Mouse (Mus musculus) liver, postnatal 0 days (tissue): Measurements from ENCODE around the gene Trappc3. TPM values are rescaled to one million over a fixed set of nuclear protein-coding genes. Genes with fewer than 3 reads are reported as not detected.

Experiments
- ATAC-seq: fragments of 200-750 bp; cut with Nextera tagmentation; 2 replicates; pipeline ENCODE4 v1.8.0; 2017; ENCODE audit warnings: mild to moderate bottlenecking, moderate library complexity
- DNase-seq: peaks from one replicate; pipeline ENCODE4 v3.0.0-alpha.2; 2016
- H3K27ac ChIP-seq: fragments of 300-500 bp; sonication (generic); 2 replicates; pipeline ENCODE4 v1.5.1; 2014; ENCODE audit warnings: antibody characterized with exemption, moderate library complexity, mild to moderate bottlenecking, low read depth
- H3K27me3 ChIP-seq: fragments of 300-500 bp; sonication (generic); 2 replicates; pipeline ENCODE4 v1.6.1; 2014; ENCODE audit warnings: low read length, control low read depth, mixed read lengths; ENCODE audit not compliant: insufficient read depth
- H3K36me3 ChIP-seq: fragments of 300-500 bp; sonication (generic); replicated peaks from 2 replicates; pipeline ENCODE4 v1.6.1; 2014; ENCODE audit warnings: mild to moderate bottlenecking, control low read depth, low read length, moderate library complexity, mixed read lengths; ENCODE audit not compliant: insufficient read depth
- H3K4me1 ChIP-seq: fragments of 300-500 bp; sonication (generic); 2 replicates; pipeline ENCODE4 v1.6.1; 2014; ENCODE audit warnings: antibody characterized with exemption, mild to moderate bottlenecking, control low read depth; ENCODE audit not compliant: insufficient read depth
- H3K4me2 ChIP-seq: fragments of 300-500 bp; sonication (generic); 2 replicates; pipeline ENCODE4 v1.6.1; 2014; ENCODE audit warnings: low read depth, mild to moderate bottlenecking, low read length, moderate library complexity, mixed read lengths
- H3K4me3 ChIP-seq: fragments of 300-500 bp; sonication (generic); 2 replicates; pipeline ENCODE4 v1.5.1; 2014; ENCODE audit warnings: low read depth, low read length
- H3K9ac ChIP-seq: fragments of 300-500 bp; sonication (generic); replicated peaks from 2 replicates; pipeline ENCODE4 v1.6.1; 2014; ENCODE audit warnings: mild to moderate bottlenecking, moderate library complexity
- H3K9me3 ChIP-seq: fragments of 300-500 bp; sonication (generic); 2 replicates; pipeline ENCODE4 v1.6.1; 2016; ENCODE audit warnings: mild to moderate bottlenecking, control low read depth, low read length, mixed read lengths
- CTCF ChIP-seq: sonication (generic); IDR thresholded peaks from 2 replicates; pipeline ENCODE4 v1.5.1; 2016; ENCODE audit warnings: antibody characterized with exemption, low read depth
- EP300 ChIP-seq: IDR thresholded peaks from 2 replicates; pipeline ENCODE4 v1.6.1; 2016; ENCODE audit warnings: antibody characterized with exemption, low read depth, mild to moderate bottlenecking
- WGBS: fragments of 180-500 bp; shearing (Covaris S2); extraction: QIAGEN DNeasy Blood & Tissue Kit; methylation state at CpG from one replicate; pipeline ENCODE4 v1.1.7; 2014; ENCODE audit not compliant: insufficient replicate concordance; 5-methylcytosine and 5-hydroxymethylcytosine counted together
- polyA plus RNA-seq: library from polyadenylated mRNA; unstranded; fragments of >200 nt; fragmentation: Nextera tagmentation; extraction: Ambion mirVana; gene quantifications from 2 replicates; pipeline ENCODE4 v1.2.1, GENCODE M21; 2015

Gene Trappc3
- polyA plus RNA-seq, 1 experiment from 2014 or later = 39.2 TPM

DNA sequence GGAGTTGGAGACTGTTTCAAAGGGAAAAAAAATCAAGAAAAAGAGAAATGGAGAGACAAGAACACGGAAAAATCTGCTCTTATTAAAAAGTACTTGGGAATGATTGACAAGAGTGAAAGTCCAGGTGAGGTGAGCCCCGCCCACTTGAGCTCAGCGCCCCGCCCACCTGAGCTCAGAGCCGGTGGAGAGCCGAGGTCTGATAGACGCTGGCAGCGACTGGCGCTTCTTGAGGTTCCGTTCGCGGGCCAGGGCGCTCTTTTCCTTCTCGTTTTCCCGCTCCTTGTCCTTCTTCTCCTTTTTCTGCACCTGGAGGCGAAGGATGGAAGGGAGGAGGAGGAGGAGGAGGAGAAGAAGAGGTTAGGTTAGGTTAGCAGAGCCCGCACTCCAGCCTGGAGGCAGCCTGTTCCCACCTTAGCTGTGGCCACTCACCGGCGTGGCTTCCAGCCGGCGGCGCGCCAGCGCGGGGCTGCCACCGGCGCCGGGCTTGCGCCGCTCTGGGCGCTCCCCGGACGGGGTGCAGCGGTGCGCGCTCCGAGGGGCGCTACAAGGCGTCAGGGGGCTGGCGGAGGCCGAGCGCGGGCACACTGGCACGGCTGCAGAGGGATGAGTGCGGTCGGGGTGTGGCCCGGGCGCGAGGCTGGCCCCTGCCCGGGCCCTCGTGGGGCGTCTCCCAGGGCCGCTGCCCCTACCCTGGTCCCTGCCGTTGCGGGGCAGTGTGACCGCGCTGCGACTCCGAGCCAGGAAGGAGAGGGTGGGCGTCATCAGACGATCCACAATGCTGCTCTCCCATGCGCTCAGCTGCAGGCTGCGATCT lies 25.5 kb upstream of the Trappc3 start:
- H3K4me1 ChIP-seq = no peaks in the 10 kb centered on the region
- WGBS = 80% methylated on average over 62 of the region's 63 CpGs
- peaks cover 55% of the 10 kb centered on the region for H3K36me3 ChIP-seq

DNA sequence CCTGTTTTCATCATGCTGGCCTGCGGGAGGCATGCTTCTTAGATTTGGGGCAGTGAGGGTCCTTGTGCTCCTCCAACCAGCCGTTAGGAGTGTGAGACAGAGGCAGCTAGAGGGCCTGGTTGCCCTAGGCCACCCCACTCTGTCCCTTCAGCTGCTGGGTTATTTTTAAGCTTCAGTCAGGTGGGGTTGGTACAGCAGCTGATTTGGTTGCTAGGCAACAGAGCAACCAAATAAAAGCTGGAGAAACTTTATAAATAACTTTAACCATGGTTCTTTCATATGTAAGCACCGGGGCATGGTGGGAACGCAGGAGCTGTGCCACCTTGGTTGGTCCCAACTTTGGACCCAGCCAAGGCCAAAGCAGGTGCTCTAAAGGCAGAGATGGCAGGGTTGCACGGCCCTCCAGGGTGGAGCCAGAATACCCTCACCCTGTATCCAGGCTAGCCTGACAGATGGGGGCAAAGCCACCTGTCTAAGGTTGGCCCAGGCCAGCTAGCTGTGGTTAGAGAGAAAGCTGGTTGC lies 24.3 kb upstream of the Trappc3 start:
- no peak for DNase-seq
- H3K9me3 ChIP-seq = no peaks in the 10 kb centered on the region
- 68% methylated on average over 5 of the region's 5 CpGs for WGBS
- ATAC-seq = no peak
- H3K9ac ChIP-seq = no peak overlapping the region
- peaks cover 50% of the 10 kb centered on the region for H3K36me3 ChIP-seq
- H3K4me1 ChIP-seq = no peaks in the 10 kb centered on the region
- no peaks in the 10 kb centered on the region for H3K27me3 ChIP-seq
- no peak overlapping the region for H3K4me3 ChIP-seq
- no peak overlapping the region for H3K27ac ChIP-seq
- TF ChIP-seq EP300 (no peak), CTCF (no peak)
- no peak overlapping the region for H3K4me2 ChIP-seq

More for the DNA sequence above, 25.5 kb upstream of the Trappc3 start:
- H3K9me3 ChIP-seq = no peaks in the 10 kb centered on the region
- H3K27ac ChIP-seq = no peak overlapping the region
- TF ChIP-seq CTCF = no peak
- TF ChIP-seq EP300 = no peak
- H3K4me2 ChIP-seq = no peak overlapping the region
- H3K27me3 ChIP-seq = no peaks in the 10 kb centered on the region
- ATAC-seq = no peak
- no peak overlapping the region for H3K9ac ChIP-seq
- H3K4me3 ChIP-seq = no peak overlapping the region
- DNase-seq = peak; percentile 50

DNA sequence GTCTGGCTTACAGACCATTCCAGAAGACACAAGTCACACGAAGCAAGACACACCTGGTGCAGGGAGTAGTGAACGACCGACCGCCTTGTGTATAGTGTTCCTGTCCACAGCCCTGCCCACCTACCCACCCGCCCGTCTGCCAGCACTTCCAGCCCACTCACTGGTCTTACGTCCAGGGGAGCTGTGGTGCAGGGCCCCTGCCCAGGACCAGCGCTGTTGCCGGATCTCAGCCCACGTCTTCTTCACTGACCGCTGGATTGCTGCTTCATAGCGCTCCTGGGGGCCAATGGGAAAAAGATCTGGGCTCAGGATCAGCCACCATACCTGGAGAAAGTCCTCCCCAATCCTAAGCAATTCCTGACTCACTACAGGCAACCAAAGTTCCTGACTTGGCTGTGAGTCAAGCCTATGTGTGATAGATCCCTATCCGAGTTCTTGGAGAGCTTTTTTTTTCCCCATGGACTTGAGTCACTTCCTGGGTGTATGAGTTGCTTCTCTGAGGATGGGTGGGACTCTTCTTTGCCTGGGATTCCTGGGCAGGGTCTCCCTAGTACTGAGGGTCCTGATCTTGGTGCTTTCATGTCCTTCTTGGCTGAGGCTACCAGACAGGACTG lies 22.2 kb upstream of the Trappc3 start:
- Histone ChIP-seq H3K36me3 (peaks cover 29% of the 10 kb centered on the region), H3K27ac (no peak overlapping the region), H3K4me3 (no peak overlapping the region), H3K9me3 (no peaks in the 10 kb centered on the region), H3K27me3 (no peaks in the 10 kb centered on the region), H3K4me2 (no peak overlapping the region), H3K4me1 (no peaks in the 10 kb centered on the region), H3K9ac (no peak overlapping the region)
- WGBS = 87% methylated on average over 13 of the region's 13 CpGs
- TF ChIP-seq CTCF (no peak), EP300 (no peak)
- DNase-seq (no peak), ATAC-seq (no peak)

DNA sequence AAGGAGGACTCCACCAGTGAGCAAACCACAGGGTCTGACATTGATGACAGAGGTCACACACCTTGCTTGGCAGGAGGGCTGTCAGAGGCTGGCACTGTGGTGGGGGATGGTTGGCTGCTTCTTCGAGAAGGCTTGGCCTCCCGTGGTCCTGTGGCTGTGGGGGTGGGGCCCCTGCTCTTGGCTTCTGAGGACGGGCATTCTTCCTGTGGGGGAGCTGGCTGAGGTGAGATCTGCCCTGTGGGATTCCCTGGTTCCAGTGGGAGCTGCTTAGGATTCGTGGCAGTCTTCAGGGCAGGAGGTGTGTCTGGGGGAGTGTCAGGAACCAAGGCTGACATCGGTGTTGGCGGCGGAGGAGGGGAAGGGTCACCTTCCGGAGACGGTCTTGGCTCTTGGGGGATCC lies 20.2 kb upstream of the Trappc3 start:
- H3K27me3 ChIP-seq = no peaks in the 10 kb centered on the region
- H3K27ac ChIP-seq = no peak overlapping the region
- no peak for DNase-seq
- TF ChIP-seq CTCF = no peak
- TF ChIP-seq EP300 = no peak
- ATAC-seq = no peak
- H3K9ac ChIP-seq = no peak overlapping the region
- H3K4me1 ChIP-seq = no peaks in the 10 kb centered on the region
- WGBS = 58% methylated on average over 9 of the region's 9 CpGs
- peaks cover 25% of the 10 kb centered on the region for H3K36me3 ChIP-seq
- H3K4me2 ChIP-seq = no peak overlapping the region
- H3K9me3 ChIP-seq = no peaks in the 10 kb centered on the region
- no peak overlapping the region for H3K4me3 ChIP-seq

DNA sequence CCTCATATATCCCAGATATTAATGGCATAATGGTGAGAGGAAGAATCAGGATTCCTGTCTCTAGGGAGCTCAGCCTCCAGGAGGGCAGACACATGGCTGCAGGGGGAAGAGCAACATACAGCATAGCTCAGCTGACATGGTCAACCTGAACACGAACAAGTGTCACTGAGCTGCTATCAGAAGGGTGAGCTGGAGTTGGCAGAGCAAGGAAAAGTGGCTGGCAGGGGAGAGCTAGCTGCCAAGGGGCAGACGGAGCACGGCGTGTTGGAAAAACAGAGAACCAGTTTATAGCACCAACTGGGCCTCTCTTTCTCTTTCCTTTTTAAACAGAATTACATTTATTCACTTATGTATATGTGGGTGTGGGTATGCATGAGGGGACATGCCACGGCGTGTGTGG lies 19.6 kb upstream of the Trappc3 start:
- Histone ChIP-seq H3K27me3 (no peaks in the 10 kb centered on the region), H3K4me2 (no peak overlapping the region), H3K4me3 (no peak overlapping the region), H3K27ac (no peak overlapping the region), H3K4me1 (no peaks in the 10 kb centered on the region), H3K9me3 (no peaks in the 10 kb centered on the region), H3K36me3 (peaks cover 28% of the 10 kb centered on the region), H3K9ac (no peak overlapping the region)
- DNase-seq = no peak
- no peak for ATAC-seq
- no peak for TF ChIP-seq CTCF
- TF ChIP-seq EP300 = no peak
- WGBS = 81% methylated on average over 6 of the region's 6 CpGs

DNA sequence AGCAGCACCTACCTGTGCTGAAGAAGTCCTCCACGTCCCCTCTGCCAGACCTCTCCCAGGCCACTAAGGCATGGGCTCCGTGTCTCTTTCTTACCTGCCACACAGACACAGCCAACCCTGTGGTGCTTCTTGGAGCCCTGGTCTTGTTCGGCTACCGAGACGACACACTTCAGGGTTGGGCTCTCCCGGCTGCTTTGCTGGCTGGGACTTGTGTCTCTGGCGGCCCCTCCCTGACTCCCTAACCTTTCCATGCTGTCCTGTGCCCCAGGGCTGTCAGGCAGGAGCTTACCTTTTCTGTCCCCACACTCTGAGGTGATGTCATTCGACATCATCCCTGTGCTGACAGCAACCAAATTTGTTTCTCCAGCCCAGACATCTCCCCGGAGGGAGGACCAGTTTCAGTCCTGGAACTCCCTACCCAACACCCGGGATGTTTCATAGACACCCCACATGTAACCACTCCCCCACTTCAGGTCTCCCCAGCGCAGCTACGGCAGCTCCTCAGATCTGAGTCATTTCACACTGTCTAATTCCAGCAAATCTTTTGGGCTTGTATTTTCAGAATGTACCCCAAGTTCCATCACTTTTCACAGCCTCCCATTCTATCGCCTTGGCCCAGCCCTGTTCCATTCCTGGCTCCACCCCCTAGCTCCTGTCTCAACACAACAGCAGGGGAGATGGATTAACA lies 15.8 kb upstream of the Trappc3 start:
- ATAC-seq (no peak), DNase-seq (no peak)
- no peaks in the 10 kb centered on the region for H3K27me3 ChIP-seq
- WGBS = 85% methylated on average over 13 of the region's 13 CpGs
- no peaks in the 10 kb centered on the region for H3K9me3 ChIP-seq
- no peak overlapping the region for H3K9ac ChIP-seq
- no peak overlapping the region for H3K4me2 ChIP-seq
- no peak overlapping the region for H3K4me3 ChIP-seq
- TF ChIP-seq CTCF = no peak
- no peak for TF ChIP-seq EP300
- H3K27ac ChIP-seq = no peak overlapping the region
- peaks cover 7% of the 10 kb centered on the region for H3K4me1 ChIP-seq
- peaks cover 9% of the 10 kb centered on the region for H3K36me3 ChIP-seq
